Mouse (Mus musculus): ENCODE data around the gene Gm48551.

Gene Gm48551

DNA sequence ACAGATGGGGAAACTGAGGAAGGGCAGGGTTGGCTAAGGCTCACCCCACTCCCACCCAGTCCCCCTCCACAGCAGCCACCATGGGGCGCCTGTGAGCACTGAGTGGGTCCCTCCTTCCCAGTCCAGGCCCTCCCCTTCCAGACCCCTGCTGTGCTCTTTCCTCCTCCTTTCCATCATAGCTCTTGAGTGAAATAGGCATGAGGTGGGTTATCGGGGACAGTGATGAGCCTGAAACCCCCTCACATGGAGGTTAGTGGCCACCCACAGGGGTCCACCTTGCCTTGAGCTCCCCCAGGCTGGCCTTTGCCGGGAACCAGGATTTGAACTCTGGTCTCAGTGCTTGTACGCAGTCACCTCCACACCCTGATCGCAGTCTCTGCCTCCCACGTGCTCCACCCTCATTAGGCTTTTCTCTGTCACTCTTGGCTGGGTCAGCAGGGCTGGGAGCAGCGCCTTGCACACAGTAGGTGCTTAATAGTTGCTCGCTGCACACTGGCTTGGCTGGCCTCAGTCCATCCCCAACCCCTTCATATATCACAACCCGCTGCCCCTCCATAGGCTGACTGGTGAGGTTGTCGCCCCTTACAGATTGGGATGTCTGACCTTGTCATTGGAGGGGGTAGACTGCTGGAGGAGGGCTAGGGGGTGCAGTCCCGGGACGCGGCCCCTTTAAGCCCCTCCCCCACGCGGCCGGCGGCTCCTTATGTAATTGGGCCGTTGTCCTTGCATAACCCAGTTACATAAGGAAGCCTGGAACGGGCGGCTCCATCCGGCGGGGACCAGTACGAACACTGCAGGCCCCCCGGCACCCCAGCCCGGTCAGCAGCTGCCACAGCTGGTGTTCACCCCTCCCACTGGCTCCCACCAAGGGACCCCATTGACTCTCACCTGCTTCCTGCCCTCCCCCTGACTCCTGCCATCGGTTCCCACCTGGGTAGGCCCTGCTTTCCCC, 29.3 kb downstream of the Gm48551 start:
- in situ Hi-C loops (cut with MboI; ENCODE audit: unreplicated experiment in 2 of 2) = no loop called here

DNA sequence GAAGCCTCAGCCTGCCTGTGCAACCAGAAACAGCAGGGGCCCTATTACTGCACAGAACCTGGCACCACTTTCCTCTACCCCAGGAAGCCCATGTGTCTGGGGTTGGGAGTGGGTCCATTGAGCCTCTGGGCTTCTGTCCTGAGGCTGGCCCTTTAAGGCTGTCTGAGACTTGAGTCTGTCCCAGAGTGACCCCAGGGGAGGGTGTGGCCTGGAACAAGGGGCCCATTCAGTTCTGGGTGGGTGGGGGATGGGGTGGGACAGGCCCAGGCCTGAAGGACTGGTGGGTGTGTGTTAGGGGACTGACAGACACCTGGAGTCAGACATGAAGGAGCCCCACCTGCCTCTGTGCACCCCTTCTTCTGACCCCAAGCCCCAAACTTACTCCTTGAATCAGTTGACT, 30.4 kb downstream of the Gm48551 start:
- in situ Hi-C loops (cut with MboI; ENCODE audit: unreplicated experiment in 2 of 2) = no loop called here

DNA sequence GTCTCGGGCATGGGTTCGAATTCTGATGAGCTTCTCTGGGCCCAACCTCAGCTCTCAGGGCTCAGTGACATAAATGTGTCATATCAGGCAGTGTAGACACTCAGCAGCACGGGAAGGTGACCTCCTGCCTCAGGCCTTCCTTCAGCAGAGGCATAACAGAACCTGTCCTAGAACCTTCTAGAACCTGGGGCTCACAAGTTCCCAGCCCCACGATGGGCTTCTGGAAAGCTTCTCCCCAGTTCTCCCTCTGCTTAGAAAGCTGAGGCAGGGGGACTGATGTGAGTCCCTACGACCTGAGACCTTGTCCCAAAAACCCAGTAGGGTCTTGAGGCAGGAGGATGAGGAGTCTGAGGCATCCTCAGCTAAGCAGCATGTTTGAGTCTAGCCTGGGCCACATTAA, 30.9 kb downstream of the Gm48551 start:
- in situ Hi-C loops (cut with MboI; ENCODE audit: unreplicated experiment in 2 of 2) = no loop called here

DNA sequence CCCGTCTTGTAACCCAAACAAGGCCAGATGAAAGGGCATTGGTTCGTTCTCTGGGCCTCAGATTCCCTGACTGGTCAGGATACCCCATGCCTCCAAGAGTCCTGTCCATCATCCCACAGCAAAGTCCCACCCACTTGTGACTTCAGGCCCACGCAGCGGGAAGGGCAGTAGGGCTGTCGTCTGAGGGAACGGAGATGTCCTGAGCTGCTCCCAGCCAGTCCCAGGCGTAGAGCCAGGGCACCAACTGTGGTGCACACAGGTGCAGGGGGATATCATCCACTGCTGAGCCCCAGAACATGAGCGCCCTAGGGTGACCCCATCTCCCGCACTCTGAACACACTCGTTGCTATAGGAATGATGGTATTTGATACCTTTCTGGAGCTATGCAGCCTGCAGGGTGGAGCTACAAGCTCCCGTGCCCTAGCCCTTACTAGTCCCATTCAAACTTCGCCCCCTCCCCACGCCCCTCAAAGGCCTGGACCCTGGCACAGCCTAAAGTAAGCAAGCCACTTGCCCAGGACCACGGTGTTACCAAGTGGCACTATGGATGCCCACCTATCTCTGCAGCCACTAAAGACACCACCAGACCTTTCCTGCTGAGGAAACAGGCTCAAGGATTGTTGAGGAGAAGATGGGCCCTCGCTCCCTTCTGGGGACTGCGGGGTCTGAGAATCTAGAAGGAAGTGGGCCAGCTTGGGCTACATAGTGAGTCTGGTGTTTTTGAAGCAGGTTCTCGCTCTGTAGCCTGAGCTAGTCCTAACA, 31.5 kb downstream of the Gm48551 start:
- in situ Hi-C loops (cut with MboI; ENCODE audit: unreplicated experiment in 2 of 2) = no loop called here

DNA sequence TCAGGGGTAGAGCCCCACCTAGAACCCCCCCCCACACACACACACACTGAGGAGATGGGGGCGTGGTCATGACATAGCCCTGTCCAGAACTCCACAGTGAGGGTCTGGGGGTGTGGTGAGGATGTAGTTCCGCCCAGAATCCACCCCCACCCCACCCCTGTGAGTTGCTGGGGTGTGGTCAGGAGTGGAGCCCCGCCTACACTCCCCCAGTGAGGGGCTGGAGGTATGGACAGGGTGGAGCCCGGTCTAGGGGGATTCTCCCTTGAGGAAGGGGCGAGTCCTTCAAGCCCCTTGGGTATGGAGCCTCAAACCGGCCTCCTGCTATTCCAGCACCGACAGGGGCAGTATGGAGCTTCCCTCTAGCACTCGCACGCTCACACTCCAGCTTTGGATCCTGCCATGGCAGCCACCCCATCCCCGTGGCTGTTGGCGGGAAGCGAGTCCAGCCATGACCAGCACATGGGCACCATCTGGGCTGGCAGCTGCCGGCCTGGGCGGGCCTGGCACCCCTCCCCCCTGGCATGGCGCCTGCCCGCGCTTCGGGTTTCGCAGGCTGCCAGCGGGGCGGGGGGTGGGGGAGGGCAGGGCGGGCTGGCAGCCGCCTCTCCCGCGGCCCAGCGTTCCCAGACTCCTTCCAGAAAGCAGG, 32.4 kb downstream of the Gm48551 start:
- in situ Hi-C loops (cut with MboI; ENCODE audit: unreplicated experiment in 2 of 2) = no loop called here

DNA sequence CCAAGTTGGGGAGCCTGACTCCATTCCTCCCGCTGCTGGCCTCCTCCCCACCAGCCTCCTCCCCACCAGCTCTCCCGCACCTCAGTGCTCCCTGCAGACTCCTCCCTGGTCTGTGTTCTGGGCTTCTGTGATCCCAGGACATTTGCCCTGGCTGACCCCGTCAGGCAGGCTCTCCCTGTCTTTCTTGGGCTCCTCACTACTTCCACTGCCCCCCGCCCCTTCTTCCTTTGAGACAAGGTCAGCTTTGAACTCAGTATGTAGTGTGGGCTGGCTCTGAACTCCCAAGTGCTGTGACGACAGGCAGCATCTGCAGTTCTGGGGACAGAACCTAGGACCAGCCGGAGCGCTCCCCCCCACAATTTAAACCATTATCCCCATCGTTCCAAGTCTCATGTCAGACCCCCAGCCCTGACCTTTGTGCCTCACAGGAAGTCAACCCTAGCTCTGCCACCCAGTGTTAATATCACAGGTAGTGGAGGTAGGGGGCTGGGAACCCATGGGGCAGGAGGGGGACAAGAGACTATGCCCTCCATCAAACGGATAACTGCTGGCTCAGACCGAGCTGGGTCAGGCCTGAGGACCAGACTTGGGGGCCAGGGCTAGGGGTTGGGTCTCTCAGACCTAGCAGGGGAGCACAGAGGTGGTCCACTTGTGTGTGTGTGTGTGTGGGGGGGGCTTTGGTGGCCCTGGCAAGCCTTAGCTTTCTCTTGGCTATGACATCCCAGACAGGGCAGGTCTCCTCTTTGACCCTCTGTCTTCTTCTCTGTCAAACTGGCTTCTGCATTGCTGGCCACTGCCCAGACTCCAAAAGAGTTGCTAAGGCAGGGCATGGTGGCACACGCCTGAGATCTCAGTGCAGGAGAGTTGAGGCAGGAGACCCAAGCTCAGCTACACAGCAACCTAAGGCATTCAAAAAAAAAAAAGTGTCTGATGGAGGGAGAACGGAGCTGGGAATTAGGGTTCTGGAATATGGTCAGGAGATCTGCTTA, 33.3 kb downstream of the Gm48551 start:
- in situ Hi-C loops (cut with MboI; ENCODE audit: unreplicated experiment in 2 of 2) = no loop called here

DNA sequence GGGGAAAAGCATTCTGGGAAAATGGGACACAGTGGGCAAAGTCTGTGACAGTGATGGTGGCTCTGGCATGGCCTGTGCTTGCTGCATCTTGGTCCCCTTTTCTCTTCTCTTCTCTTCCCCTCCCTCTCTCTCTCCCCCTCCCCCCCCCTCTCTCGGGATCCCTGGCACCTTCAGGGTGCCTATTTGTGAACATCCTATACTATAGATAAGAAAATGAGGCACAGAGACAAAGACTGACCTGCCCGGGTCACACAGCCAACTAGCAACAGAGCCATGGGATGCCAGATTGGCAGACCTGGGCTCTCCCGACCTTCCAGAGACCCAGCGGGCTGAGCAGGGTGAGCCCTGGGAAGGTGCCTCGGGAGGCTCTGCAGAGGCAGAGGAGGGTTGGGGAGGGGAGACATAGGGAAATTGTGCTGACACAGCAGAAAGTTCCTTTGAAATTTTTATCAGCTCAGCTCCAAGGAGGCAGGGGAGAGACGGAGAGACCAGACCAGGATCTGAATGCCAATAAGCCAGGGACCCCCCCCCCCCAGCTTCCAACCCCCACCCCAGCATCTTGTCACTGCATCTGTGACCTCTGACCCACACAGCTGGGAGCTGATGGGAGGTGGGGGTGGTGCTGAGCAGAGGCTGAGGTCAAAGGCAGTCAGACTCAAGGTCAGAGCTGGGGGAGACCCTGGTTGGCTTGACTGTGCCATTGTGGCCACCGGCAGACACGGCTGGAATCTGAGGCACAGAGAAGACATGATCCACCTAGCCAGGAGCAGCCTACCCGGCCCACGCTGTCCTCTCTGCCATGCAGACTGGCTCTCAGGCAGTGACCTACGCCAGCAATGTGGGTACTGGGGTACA, 34.2 kb downstream of the Gm48551 start:
- in situ Hi-C loops (cut with MboI; ENCODE audit: unreplicated experiment in 2 of 2) = no loop called here

DNA sequence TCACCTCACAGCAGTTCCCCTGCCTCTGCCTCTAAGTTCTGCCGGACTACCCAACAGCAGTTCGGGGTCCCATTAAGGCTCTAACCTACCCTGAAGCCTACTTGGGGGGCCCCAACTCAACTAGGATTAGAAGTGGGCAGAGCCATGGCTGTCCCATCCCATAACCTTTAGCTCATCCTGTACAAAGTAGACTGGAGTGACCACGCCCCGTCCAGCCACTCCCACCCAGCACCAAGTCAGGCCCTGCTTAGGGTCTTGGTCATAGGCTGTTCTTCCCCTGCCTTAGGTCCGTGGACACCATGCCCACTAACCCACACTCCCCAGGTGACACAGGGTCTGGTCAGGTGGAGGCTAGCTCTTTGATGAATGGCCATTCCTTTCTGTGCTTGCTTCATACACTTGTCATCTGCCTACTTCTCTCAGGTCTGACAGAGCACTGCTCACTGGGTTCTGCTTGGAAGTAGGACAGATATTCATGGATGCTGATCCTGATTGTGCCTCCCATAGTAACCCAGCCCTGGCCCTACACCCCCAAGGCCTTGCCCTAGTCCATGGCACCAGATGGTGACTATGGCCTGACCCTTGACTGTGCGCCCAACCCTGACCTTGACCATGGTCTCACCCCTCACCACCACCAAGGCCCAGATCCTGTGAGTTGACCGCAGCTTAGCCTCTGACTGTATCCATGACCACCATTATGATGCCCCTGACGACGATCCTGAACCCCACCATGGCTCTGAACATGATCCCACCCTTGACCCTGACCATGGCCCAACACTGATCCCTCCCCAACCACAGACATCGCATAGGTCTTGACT, 35.1 kb downstream of the Gm48551 start:
- in situ Hi-C loops (cut with MboI; ENCODE audit: unreplicated experiment in 2 of 2) = no loop called here

DNA sequence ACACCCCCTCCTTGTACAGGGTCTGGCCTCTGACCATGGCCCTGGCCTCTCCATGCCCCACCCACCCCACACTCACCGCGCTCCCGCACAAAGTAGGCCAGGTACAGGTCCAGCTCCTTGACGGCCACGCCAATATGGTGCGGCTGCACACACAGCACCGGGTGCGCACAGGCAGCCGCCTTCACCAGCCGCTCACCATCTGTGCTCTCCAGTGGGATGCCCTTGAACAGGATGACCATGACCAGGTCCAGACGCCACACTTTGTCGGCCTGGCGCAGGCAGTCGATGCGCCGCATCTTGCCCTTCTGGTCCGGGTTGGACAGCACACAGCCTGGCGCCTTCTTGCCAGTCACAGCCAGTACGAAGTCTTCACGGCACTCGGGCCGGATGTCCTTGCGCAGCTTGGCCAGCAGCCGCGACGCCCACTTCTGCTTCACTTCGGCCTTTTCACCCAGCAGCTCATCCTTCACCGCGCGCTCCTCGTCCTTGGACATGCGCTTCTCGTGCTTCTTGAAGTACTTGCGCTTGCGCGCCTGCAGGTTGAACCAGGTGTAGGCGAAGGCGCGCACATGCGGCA, 36.0 kb downstream of the Gm48551 start:
- in situ Hi-C loops (cut with MboI; ENCODE audit: unreplicated experiment in 2 of 2) = no loop called here

DNA sequence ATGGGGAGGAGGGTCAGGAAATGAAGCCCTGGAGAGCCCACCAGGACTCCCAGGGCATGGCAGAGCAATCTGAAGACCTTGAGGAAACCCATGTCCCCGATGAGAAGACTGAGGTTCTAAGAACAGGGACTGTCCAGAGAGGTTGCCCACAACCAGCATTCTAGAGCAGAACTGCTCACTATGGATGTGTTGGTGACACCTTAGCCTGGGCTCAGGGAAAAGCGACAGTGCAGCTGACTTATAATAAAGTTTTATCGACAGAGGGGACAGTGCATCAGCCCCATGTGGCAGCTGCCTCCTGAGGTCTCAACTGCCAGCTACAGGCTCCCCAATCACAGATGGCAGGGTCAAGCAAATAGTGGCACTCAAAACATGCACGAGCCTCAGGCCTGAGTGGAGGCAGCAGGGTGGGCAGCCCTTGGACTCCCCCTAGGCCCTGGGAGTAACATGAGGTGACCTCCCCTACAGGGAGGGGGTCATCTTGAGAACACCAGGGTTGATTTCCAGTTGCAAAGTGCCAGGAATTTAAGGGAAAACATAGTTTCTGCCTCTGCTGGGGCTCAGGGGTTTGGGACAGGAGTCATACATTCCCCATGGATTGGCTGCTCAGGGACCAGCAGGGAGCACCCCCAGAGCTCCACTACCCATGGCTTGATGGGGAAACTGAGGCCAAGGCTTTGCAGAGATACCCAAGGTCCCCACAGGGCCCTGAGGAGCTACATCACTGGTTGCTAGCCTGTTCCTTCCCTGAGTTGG, 37.0 kb downstream of the Gm48551 start:
- in situ Hi-C loops (cut with MboI; ENCODE audit: unreplicated experiment in 2 of 2) = no loop called here

DNA sequence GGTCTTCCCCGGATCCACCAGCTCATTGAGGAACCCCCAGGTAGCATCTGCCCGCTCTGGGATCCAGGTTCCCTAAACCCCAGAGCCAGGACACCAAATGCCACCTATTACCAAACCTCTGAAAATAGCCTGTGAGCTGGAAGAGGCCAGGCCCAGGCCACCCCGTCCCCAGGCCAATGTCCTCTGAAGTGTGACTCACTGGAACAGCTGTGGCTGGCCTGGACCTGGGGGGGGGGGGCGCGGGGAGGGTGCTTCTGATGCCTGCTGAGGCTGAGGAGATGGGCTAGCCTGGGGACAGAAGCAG, 37.5 kb downstream of the Gm48551 start:
- in situ Hi-C loops (cut with MboI; ENCODE audit: unreplicated experiment in 2 of 2) = no loop called here

DNA sequence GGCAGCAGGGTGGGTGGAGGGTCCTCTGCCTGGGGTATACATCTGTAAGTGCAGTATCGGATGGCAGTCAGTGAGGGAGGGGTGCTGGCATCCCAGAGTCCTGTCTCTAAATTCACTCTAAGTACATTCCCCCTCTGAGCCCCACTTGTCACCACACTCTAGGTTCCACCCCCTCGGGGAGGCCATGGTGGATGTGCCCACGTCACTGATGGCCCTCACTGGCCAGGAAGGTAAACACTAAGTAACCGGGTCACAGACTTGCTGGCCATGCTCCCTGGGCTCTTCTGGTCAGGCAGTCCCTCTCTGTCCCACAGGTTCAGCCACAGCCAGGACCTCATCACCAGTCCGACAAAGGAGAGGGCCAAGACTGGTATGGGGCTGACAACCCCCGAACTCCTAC, 37.9 kb downstream of the Gm48551 start:
- in situ Hi-C loops (cut with MboI; ENCODE audit: unreplicated experiment in 2 of 2) = no loop called here

DNA sequence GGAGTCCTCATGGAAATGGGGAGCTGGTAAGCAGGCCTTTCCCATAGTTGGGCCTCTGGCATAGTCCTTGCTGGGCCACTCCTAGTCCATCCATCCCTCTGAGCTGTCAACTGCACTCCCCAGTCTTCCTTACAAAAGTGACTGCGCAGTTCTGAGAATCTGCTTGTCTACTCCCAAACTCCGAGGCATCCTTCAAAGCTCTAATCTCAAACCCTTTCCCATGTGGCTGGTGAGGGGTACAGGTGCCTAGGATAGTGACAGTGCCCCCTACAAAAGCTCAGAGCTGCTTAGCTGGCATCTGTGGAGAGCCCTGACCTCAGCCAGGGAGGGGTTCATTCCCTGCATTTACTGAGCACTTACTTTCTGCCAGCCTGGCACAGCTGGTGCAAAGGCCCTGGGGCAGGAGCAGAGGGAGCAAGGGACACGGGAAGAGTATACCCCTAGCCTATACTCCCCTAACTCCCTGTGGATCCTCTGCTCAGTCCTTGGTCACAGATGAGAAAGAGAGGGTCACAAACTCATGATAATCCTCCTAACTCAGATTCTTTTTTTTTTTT, 38.5 kb downstream of the Gm48551 start:
- in situ Hi-C loops (cut with MboI; ENCODE audit: unreplicated experiment in 2 of 2) = no loop called here

DNA sequence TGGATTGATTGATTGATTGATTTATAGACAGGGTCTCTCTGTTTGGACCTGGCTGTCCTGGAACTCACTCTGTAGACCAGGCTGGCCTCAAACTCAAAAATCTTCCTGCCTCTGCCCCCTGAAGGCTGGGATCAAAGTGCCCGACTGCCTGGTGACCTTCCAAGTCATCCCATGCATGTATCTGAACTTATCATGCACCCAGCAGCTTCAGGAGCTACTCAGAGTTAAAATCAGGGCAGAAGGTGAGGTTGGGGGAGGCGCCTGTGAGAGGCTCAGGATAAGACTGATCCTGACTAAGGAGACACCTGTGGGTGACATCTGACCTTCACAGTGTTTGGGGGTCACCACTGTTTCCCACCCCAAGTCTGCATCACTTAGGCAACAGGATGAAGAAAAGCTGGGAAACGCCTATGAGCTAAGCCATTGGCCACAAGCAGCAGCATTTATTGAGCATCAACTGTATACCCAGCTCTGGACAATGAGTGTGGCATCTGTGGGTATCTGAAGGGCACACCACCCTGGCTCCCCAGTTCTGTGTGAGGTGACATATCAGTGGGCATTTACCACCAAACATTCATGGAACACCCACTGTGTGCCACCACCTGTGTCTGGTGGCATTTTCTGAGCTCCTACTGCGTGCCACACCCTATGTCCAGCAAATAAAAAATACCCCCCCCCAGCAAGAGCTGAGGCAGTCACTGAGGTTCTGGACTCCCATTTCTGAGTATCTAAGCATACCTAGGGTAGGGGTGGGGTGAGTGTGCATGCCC, 39.4 kb downstream of the Gm48551 start:
- in situ Hi-C loops (cut with MboI; ENCODE audit: unreplicated experiment in 2 of 2) = no loop called here

DNA sequence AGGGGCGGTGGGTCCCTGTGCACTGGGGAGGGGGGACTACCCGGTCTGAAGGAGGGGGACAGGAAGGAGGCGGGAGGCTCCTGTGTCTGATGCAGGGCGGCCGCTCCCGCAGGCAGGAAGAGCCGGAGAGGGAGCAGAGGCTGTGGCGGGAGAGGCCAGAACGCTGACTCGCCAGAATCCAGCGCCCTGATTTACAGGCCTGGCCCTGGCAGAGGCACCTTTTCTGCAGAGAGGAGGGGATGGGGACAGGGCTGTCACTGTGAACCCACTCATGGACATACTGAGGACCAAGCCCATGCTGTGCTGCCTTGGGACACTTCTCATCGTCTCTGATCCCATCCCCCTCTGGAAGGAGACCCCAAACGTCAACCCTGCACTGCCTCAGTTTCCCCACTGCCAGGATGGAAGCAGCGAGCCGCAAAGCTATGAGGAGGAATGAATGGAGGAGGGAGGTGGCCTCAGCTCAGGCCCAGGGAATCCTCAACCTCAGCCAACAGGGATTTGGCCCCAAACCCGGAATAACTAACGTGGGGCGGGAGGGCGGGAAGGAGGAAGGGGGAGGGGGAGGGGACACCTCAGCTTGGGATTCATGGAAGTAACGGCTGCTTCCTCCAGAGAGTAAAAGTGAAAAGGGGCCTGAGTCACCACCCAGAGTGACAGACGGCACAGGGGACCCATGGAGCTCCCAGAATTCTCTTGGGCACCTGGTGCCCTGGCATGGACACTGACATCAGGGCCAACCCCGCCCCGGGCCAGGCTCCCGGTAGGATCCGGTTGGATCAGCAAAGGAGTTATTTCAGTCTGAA, 40.2 kb downstream of the Gm48551 start:
- in situ Hi-C loops (cut with MboI; ENCODE audit: unreplicated experiment in 2 of 2) = no loop called here

Measured in v-Abl transformed pro-B cells (cell line).